Mouse (Mus musculus) bone marrow macrophage, adult 2 months (primary cell): ENCODE results near the gene Ptpre.

Experiments used
- CTCF ChIP-seq: IDR thresholded peaks from 2 replicates; pipeline ENCODE4 v1.5.1; 2012; ENCODE audit warnings: low read depth, mild to moderate bottlenecking, low read length, moderate library complexity
- POLR2A ChIP-seq: IDR thresholded peaks from 2 replicates; pipeline ENCODE4 v1.6.1; 2012; ENCODE audit warnings: mild to moderate bottlenecking, low read depth, low read length, borderline replicate concordance

GRCm38 (mm10) chr7:135721436-135721992 lies 184.2 kb downstream of the Ptpre start:
- TF ChIP-seq POLR2A (no peak), CTCF (no peak)
